Mouse (Mus musculus) hindbrain, embryonic 11.5 days (tissue): ENCODE results near the gene Cyp17a1. TPM values are rescaled to one million over a fixed set of nuclear protein-coding genes. Genes with fewer than 3 reads are reported as not detected.

ENCODE experiments used
- ATAC-seq: fragments of 200-750 bp; cut with Nextera tagmentation; 2 replicates; pipeline ENCODE4 v1.8.0; 2017; ENCODE audit warnings: mild to moderate bottlenecking, moderate TSS enrichment, moderate library complexity; ENCODE audit not compliant: low FRiP score
- DNase-seq: peaks from one replicate; pipeline ENCODE4 v3.0.0-alpha.2; 2015; ENCODE audit warnings: low spot score
- H3K27ac ChIP-seq: fragments of 300-500 bp; sonication (generic); 2 replicates; pipeline ENCODE4 v1.5.1; 2014; ENCODE audit warnings: mild to moderate bottlenecking, low read depth, low read length
- H3K27me3 ChIP-seq: fragments of 300-500 bp; sonication (generic); 2 replicates; pipeline ENCODE4 v1.6.1; 2014; ENCODE audit warnings: mild to moderate bottlenecking, low read length, moderate library complexity, mixed read lengths; ENCODE audit not compliant: control insufficient read depth, insufficient read depth
- H3K36me3 ChIP-seq: fragments of 300-500 bp; sonication (generic); 2 replicates; pipeline ENCODE4 v1.6.1; 2014; ENCODE audit warnings: mild to moderate bottlenecking, low read length, moderate library complexity, mixed read lengths; ENCODE audit not compliant: control insufficient read depth, insufficient read depth
- H3K4me1 ChIP-seq: fragments of 300-500 bp; sonication (generic); replicated peaks from 2 replicates; pipeline ENCODE4 v1.6.1; 2014; ENCODE audit warnings: low read length, mixed read lengths; ENCODE audit not compliant: control insufficient read depth, insufficient read depth
- H3K4me2 ChIP-seq: fragments of 300-500 bp; sonication (generic); replicated peaks from 2 replicates; pipeline ENCODE4 v1.6.1; 2014; ENCODE audit warnings: mild to moderate bottlenecking, low read depth, low read length
- H3K4me3 ChIP-seq: fragments of 300-500 bp; sonication (generic); 2 replicates; pipeline ENCODE4 v1.5.1; 2014; ENCODE audit warnings: low read depth, low read length
- H3K9ac ChIP-seq: fragments of 300-500 bp; sonication (generic); 2 replicates; pipeline ENCODE4 v1.6.1; 2014; ENCODE audit warnings: low read depth, low read length
- H3K9me3 ChIP-seq: fragments of 300-500 bp; sonication (generic); 2 replicates; pipeline ENCODE4 v1.6.1; 2016; ENCODE audit warnings: low read length; ENCODE audit not compliant: control insufficient read depth
- WGBS: fragments of 180-500 bp; shearing (Covaris S2); extraction: QIAGEN DNeasy Blood & Tissue Kit; methylation state at CpG from one replicate; pipeline ENCODE4 v1.1.7; 2014; 5-methylcytosine and 5-hydroxymethylcytosine counted together
- polyA plus RNA-seq: library from polyadenylated mRNA; unstranded; fragments of >200 nt; fragmentation: Nextera tagmentation; extraction: Ambion mirVana; gene quantifications from 2 replicates; pipeline ENCODE4 v1.2.1, GENCODE M21; 2014

Cyp17a1 gene
- polyA plus RNA-seq, 1 experiment from 2014 or later = 0.29 TPM

DNA sequence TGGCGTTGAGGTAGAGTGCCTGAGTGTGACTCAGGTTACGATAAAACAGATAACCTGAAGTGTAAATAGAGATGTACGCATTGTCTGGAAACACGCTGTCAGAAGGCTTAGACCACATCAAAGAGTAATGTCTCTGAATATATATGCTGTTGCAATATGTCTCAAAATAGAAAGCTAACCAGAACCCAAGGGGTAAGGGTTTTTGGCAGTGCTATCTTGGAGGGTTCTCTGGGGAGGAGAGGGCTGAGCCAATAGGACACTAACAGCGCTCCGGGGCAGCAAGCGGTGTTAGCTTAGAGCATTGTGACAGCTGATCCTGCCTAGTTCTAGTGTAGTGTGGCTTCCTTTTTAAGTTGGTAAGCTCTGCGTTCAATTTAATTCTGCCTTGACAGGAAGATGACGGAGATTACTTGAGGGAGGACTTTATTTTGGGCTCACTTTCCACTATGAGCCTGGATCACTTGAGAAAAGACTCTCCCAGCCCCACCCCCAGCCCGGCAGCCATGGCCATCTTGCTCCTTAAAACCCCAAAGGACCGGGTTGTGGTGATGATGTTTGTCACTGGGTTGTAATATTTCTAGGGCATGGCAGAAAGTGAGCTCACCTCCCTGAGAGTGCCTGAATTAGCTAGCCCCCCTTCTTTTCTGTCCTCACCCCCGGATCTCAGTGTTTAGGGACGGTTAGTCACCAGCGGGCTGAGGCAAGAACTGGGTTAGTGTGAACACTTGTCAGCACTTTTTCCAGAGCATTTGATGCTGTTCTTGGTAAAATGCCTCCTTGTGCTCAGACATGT is 52.8 kb downstream of the Cyp17a1 start:
- no peak overlapping the region for H3K27ac ChIP-seq
- no peak for ATAC-seq

GRCm38 (mm10) chr19:46619518-46619917 is 53.5 kb downstream of the Cyp17a1 start:
- WGBS = 94% methylated on average over 6 of the region's 6 CpGs
- H3K4me1 ChIP-seq = peaks cover 29% of the 10 kb centered on the region
- no peaks in the 10 kb centered on the region for H3K27me3 ChIP-seq
- no peak overlapping the region for H3K4me2 ChIP-seq
- H3K4me3 ChIP-seq = no peak overlapping the region
- H3K9me3 ChIP-seq = no peaks in the 10 kb centered on the region
- ATAC-seq (no peak), DNase-seq (no peak)
- H3K36me3 ChIP-seq = no peaks in the 10 kb centered on the region
- no peak overlapping the region for H3K27ac ChIP-seq
- H3K9ac ChIP-seq = no peak overlapping the region; the same call in 1 of the 2 replicates

More for the DNA sequence above, 52.8 kb downstream of the Cyp17a1 start:
- no peak overlapping the region for H3K4me2 ChIP-seq
- no peak overlapping the region; the same call in 1 of the 2 replicates for H3K9ac ChIP-seq
- H3K9me3 ChIP-seq = no peaks in the 10 kb centered on the region
- no peaks in the 10 kb centered on the region for H3K36me3 ChIP-seq
- H3K4me3 ChIP-seq = no peak overlapping the region
- peaks cover 30% of the 10 kb centered on the region for H3K4me1 ChIP-seq
- no peaks in the 10 kb centered on the region for H3K27me3 ChIP-seq
- DNase-seq = no peak
- WGBS = 85% methylated on average over 14 of the region's 14 CpGs

GRCm38 (mm10) chr19:46619001-46619400 is 54.0 kb downstream of the Cyp17a1 start:
- WGBS = 83% methylated on average over 19 of the region's 19 CpGs
- ATAC-seq = no peak
- H3K9ac ChIP-seq = no peak overlapping the region
- no peaks in the 10 kb centered on the region for H3K36me3 ChIP-seq
- DNase-seq = no peak
- no peak overlapping the region for H3K4me3 ChIP-seq
- peaks cover 24% of the 10 kb centered on the region for H3K4me1 ChIP-seq
- H3K27ac ChIP-seq = no peak overlapping the region; the same call in 1 of the 2 replicates
- H3K4me2 ChIP-seq = no peak overlapping the region
- no peaks in the 10 kb centered on the region for H3K9me3 ChIP-seq
- H3K27me3 ChIP-seq = no peaks in the 10 kb centered on the region

GRCm38 (mm10) chr19:46618322-46618721 is 54.6 kb downstream of the Cyp17a1 start:
- Histone ChIP-seq H3K4me2 (no peak overlapping the region), H3K27me3 (no peaks in the 10 kb centered on the region), H3K9ac (no peak overlapping the region), H3K4me3 (no peak overlapping the region), H3K27ac (peak overlapping the region; percentile 53; the same call in 1 of the 2 replicates), H3K4me1 (peaks cover 23% of the 10 kb centered on the region), H3K9me3 (no peaks in the 10 kb centered on the region), H3K36me3 (no peaks in the 10 kb centered on the region)
- ATAC-seq = no peak
- WGBS = 61% methylated on average over 9 of the region's 9 CpGs
- no peak for DNase-seq

DNA sequence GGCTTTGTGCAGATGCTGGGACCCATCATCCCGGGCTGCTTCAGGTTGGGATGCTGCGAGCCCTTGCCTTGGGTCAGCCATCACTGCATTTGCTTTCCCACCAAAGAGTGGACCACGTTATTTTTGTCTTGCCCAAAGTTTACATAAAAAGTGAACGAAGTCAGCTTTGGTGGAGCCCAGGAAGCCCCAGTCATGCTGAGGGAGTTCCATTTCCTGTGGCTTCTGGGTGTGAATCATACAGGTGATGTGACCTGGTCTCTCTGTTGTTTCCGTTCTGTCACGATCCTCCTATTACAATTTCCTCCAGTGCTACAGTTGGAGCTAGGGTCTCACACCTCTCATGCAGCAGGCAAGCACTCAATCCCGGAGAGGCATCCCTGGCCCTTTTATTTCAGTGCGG is 55.6 kb downstream of the Cyp17a1 start:
- Histone ChIP-seq H3K4me1 (peaks cover 17% of the 10 kb centered on the region), H3K36me3 (no peaks in the 10 kb centered on the region), H3K4me3 (no peak overlapping the region), H3K27ac (no peak overlapping the region), H3K27me3 (no peaks in the 10 kb centered on the region), H3K4me2 (no peak overlapping the region), H3K9ac (no peak overlapping the region), H3K9me3 (no peaks in the 10 kb centered on the region)
- no peak for DNase-seq
- ATAC-seq = no peak
- WGBS = 95% methylated on average over 8 of the region's 8 CpGs

Other genes starting within 250 kb of the Cyp17a1 start
- 28.4 and 30.6 TPM in 2 replicates for gene Trim8, start 171.5 kb downstream of the Cyp17a1 start, polyA plus RNA-seq
- gene Arl3, start 100.0 kb downstream of the Cyp17a1 start, polyA plus RNA-seq = 145 and 160 TPM in 2 replicates
- gene Sfxn2, start 99.8 kb downstream of the Cyp17a1 start, polyA plus RNA-seq = 9.3 and 11.1 TPM in 2 replicates
- 31.5 and 33.4 TPM in 2 replicates for gene Wbp1l, start 74.1 kb downstream of the Cyp17a1 start, polyA plus RNA-seq
- gene Borcs7, start 16.7 kb upstream of the Cyp17a1 start, polyA plus RNA-seq = 14.2 and 14.9 TPM in 2 replicates
- 30.2 and 31.6 TPM in 2 replicates for gene As3mt, start 34.3 kb upstream of the Cyp17a1 start, polyA plus RNA-seq
- gene Cnnm2, start 88.4 kb upstream of the Cyp17a1 start, polyA plus RNA-seq = 3.7 and 4.6 TPM in 2 replicates